Mouse (Mus musculus): ENCODE measurements around the gene Spns2. TPM values are rescaled to one million over a fixed set of nuclear protein-coding genes. Genes with fewer than 3 reads are reported as not detected.

The Spns2 gene
- polyA plus RNA-seq, 2 experiments, result 3.8 to 8.6 TPM

- WGBS (ENCODE audit: insufficient replicate concordance), result 74% methylated on average over 5 of the region's 5 CpGs
- no peak for DNase-seq (ENCODE audit: low read depth in 3 of 3, low spot score in 3 of 3)
- Histone ChIP-seq H3K4me3 (ENCODE audit: insufficient read depth in 1 of 2, low read depth in 2 of 2, low read length in 2 of 2) (no peak overlapping the region), H3K4me2 (ENCODE audit: low read depth) (no peak overlapping the region), H3K9ac (replicated peaks) (no peak overlapping the region), H3K27ac (no peak overlapping the region), H3K4me1 (replicated peaks; ENCODE audit: control insufficient read depth in 2 of 2, insufficient read depth in 2 of 2, low read length in 1 of 2) (no peaks in the 10 kb centered on the region), H3K36me3 (replicated peaks; ENCODE audit: control insufficient read depth, insufficient read depth, low read depth) (no peaks in the 10 kb centered on the region), H3K27me3 (ENCODE audit: control insufficient read depth, insufficient read depth, low read length) (no peaks in the 10 kb centered on the region), H3K9me3 (ENCODE audit: control insufficient read depth, low read length) (no peaks in the 10 kb centered on the region)
- no peak for TF ChIP-seq CTCF (IDR thresholded peaks at IDR 0.05; ENCODE audit: low read depth)
- no peak for TF ChIP-seq EP300 (IDR thresholded peaks at IDR 0.05; ENCODE audit: low read depth)
- no peak for ATAC-seq (ENCODE audit: insufficient read depth)
Observed at GRCm38 (mm10) chr11:72522616-72523041, 32.9 kb upstream of the Spns2 start.

DNA sequence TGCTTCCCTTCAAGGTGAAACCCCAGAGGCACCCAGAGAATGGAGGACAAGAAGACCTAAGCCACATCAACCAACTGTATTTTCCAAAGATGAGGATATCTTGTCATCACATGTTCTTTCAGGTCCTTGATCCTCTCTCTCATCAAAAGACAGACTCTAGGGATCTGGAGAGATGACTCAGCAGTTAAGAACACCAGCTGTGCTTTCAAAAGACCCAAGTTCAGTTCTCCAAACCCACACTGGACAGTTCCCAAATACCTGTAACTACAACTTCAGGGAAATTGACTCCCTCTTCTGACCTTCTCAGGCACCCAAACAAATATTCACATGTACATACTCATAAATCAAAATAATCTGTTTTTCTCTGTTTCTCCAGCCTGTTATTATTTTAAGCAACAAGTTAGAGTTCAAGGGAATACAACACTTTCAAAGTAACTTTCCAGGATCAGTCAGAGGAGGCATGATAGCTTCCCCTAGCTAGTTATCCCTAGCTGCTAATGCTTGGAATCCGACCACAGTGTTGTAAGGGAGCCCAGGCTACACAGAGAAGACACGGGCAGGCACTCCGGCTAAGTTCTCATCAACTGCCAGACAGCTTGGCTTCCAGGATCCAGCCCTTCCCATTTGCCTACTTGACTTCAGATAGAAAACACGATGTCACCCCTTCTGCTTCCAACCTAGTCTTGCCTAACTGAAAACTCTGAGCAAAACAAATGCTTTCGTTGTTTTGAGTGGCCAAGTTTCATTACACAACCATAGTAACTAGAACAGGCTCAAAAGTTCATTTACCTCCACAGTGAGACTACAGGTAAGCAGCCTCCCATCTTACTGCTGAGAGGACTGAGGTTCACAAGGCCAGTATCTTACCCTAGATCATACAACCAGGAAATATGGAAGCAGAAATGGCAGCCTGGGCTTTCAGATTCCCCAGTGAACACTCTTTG lies 32.2 kb upstream of the Spns2 start:
- Histone ChIP-seq H3K9ac (replicated peaks) (no peak overlapping the region), H3K9me3 (ENCODE audit: control insufficient read depth, low read length) (no peaks in the 10 kb centered on the region), H3K27ac (no peak overlapping the region), H3K4me2 (ENCODE audit: low read depth) (no peak overlapping the region), H3K4me3 (ENCODE audit: insufficient read depth in 1 of 2, low read depth in 2 of 2, low read length in 2 of 2) (no peak overlapping the region), H3K4me1 (replicated peaks; ENCODE audit: control insufficient read depth in 2 of 2, insufficient read depth in 2 of 2, low read length in 1 of 2) (no peaks in the 10 kb centered on the region), H3K36me3 (replicated peaks; ENCODE audit: control insufficient read depth, insufficient read depth, low read depth) (no peaks in the 10 kb centered on the region), H3K27me3 (ENCODE audit: control insufficient read depth, insufficient read depth, low read length) (no peaks in the 10 kb centered on the region)
- ATAC-seq (ENCODE audit: insufficient read depth) (no peak), DNase-seq (ENCODE audit: low read depth in 3 of 3, low spot score in 3 of 3) (no peak)
- TF ChIP-seq EP300 (IDR thresholded peaks at IDR 0.05; ENCODE audit: low read depth) (no peak), CTCF (IDR thresholded peaks at IDR 0.05; ENCODE audit: low read depth) (no peak)
- WGBS (ENCODE audit: insufficient replicate concordance), result 65% methylated on average over 5 of the region's 5 CpGs

GRCm38 (mm10) chr11:72519895-72520294 lies 30.2 kb upstream of the Spns2 start:
- Histone ChIP-seq H3K9me3 (ENCODE audit: control insufficient read depth, low read length) (no peaks in the 10 kb centered on the region), H3K4me2 (ENCODE audit: low read depth) (no peak overlapping the region), H3K4me3 (ENCODE audit: insufficient read depth in 1 of 2, low read depth in 2 of 2, low read length in 2 of 2) (no peak overlapping the region), H3K4me1 (replicated peaks; ENCODE audit: control insufficient read depth in 2 of 2, insufficient read depth in 2 of 2, low read length in 1 of 2) (no peaks in the 10 kb centered on the region), H3K27ac (no peak overlapping the region), H3K27me3 (ENCODE audit: control insufficient read depth, insufficient read depth, low read length) (no peaks in the 10 kb centered on the region), H3K9ac (replicated peaks) (no peak overlapping the region), H3K36me3 (replicated peaks; ENCODE audit: control insufficient read depth, insufficient read depth, low read depth) (no peaks in the 10 kb centered on the region)
- DNase-seq (ENCODE audit: low read depth in 3 of 3, low spot score in 3 of 3) (no peak), ATAC-seq (ENCODE audit: insufficient read depth) (no peak)
- no peak for TF ChIP-seq EP300 (IDR thresholded peaks at IDR 0.05; ENCODE audit: low read depth)
- TF ChIP-seq CTCF (IDR thresholded peaks at IDR 0.05; ENCODE audit: low read depth), result no peak
- 42% methylated on average over 3 of the region's 3 CpGs for WGBS (ENCODE audit: insufficient replicate concordance)

- ATAC-seq (ENCODE audit: insufficient read depth) (no peak), DNase-seq (ENCODE audit: low read depth in 3 of 3, low spot score in 3 of 3) (no peak)
- Histone ChIP-seq H3K4me3 (ENCODE audit: insufficient read depth in 1 of 2, low read depth in 2 of 2, low read length in 2 of 2) (no peak overlapping the region), H3K4me2 (ENCODE audit: low read depth) (no peak overlapping the region), H3K9ac (replicated peaks) (no peak overlapping the region), H3K9me3 (ENCODE audit: control insufficient read depth, low read length) (no peaks in the 10 kb centered on the region), H3K36me3 (replicated peaks; ENCODE audit: control insufficient read depth, insufficient read depth, low read depth) (no peaks in the 10 kb centered on the region), H3K4me1 (replicated peaks; ENCODE audit: control insufficient read depth in 2 of 2, insufficient read depth in 2 of 2, low read length in 1 of 2) (no peaks in the 10 kb centered on the region), H3K27ac (no peak overlapping the region), H3K27me3 (ENCODE audit: control insufficient read depth, insufficient read depth, low read length) (no peaks in the 10 kb centered on the region)
- 42% methylated on average over 4 of the region's 4 CpGs for WGBS (ENCODE audit: insufficient replicate concordance)
- no peak for TF ChIP-seq CTCF (IDR thresholded peaks at IDR 0.05; ENCODE audit: low read depth)
- no peak for TF ChIP-seq EP300 (IDR thresholded peaks at IDR 0.05; ENCODE audit: low read depth)
Observed at GRCm38 (mm10) chr11:72519189-72519588, 29.5 kb upstream of the Spns2 start.

DNA sequence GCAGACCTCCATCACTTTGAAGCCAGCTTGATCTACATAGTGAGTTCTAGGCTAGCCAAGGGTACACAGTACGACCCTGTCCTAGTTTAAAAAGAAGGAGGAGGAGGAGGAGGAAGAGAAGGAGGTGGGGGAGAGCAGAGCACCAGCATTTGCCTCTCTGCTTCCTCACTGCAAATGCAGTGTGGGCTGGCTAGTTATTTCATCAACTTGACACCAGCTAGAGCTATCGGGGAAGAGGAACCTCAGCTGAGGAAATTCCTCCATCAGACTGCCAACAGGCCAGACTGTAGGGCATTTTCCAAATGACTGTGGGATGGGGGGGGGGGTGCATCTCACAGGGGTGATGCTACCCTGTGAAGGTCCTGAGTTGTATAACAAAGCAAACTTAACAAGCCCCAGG lies 28.7 kb upstream of the Spns2 start:
- TF ChIP-seq EP300 (IDR thresholded peaks at IDR 0.05; ENCODE audit: low read depth) (no peak), CTCF (IDR thresholded peaks at IDR 0.05; ENCODE audit: low read depth) (no peak)
- ATAC-seq (ENCODE audit: insufficient read depth), result no peak
- H3K36me3 ChIP-seq (replicated peaks; ENCODE audit: control insufficient read depth, insufficient read depth, low read depth), result no peaks in the 10 kb centered on the region
- H3K27me3 ChIP-seq (ENCODE audit: control insufficient read depth, insufficient read depth, low read length), result no peaks in the 10 kb centered on the region
- H3K4me2 ChIP-seq (ENCODE audit: low read depth), result no peak overlapping the region
- no peak for DNase-seq (ENCODE audit: low read depth in 3 of 3, low spot score in 3 of 3)
- no peak overlapping the region for H3K4me3 ChIP-seq (ENCODE audit: insufficient read depth in 1 of 2, low read depth in 2 of 2, low read length in 2 of 2)
- no peak overlapping the region for H3K9ac ChIP-seq (replicated peaks)
- H3K4me1 ChIP-seq (replicated peaks; ENCODE audit: control insufficient read depth in 2 of 2, insufficient read depth in 2 of 2, low read length in 1 of 2), result no peaks in the 10 kb centered on the region
- 36% methylated on average over 2 of the region's 2 CpGs for WGBS (ENCODE audit: insufficient replicate concordance)
- no peaks in the 10 kb centered on the region for H3K9me3 ChIP-seq (ENCODE audit: control insufficient read depth, low read length)
- H3K27ac ChIP-seq, result no peak overlapping the region

Measured in liver, embryonic 14.5 days (tissue).